Mouse (Mus musculus) liver, embryonic 11.5 days (tissue): ENCODE data around the gene Lmbr1. TPM values are rescaled to one million over a fixed set of nuclear protein-coding genes. Genes with fewer than 3 reads are reported as not detected.

Experiments used
- ATAC-seq: fragments of 200-750 bp; cut with Nextera tagmentation; replicated peaks from 2 replicates; pipeline ENCODE4 v1.8.0; 2017; ENCODE audit warnings: moderate number of reproducible peaks, mild to moderate bottlenecking, moderate TSS enrichment, moderate library complexity; ENCODE audit not compliant: low FRiP score
- DNase-seq: peaks from one replicate; pipeline ENCODE4 v3.0.0-alpha.2; 2017; ENCODE audit warnings: low spot score
- H3K27ac ChIP-seq: fragments of 300-500 bp; sonication (generic); 2 replicates; pipeline ENCODE4 v1.5.1; 2014; ENCODE audit warnings: mild to moderate bottlenecking, low read depth, low read length, control low read depth
- H3K27me3 ChIP-seq: fragments of 300-500 bp; sonication (generic); replicated peaks from 2 replicates; pipeline ENCODE4 v1.6.1; 2014; ENCODE audit warnings: low read length, mixed read lengths; ENCODE audit not compliant: control insufficient read depth, insufficient read depth
- H3K36me3 ChIP-seq: fragments of 300-500 bp; sonication (generic); 2 replicates; pipeline ENCODE4 v1.6.1; 2014; ENCODE audit warnings: mild to moderate bottlenecking, low read length, moderate library complexity, mixed read lengths; ENCODE audit not compliant: control insufficient read depth, insufficient read depth
- H3K4me1 ChIP-seq: fragments of 300-500 bp; sonication (generic); replicated peaks from 2 replicates; pipeline ENCODE4 v1.6.1; 2014; ENCODE audit warnings: low read length, mixed read lengths; ENCODE audit not compliant: control insufficient read depth, insufficient read depth
- H3K4me2 ChIP-seq: fragments of 300-500 bp; sonication (generic); 2 replicates; pipeline ENCODE4 v1.6.1; 2014; ENCODE audit warnings: mild to moderate bottlenecking, control low read depth, moderate library complexity
- H3K4me3 ChIP-seq: fragments of 300-500 bp; sonication (generic); 2 replicates; pipeline ENCODE4 v1.5.1; 2014; ENCODE audit warnings: low read depth, low read length, control low read depth
- H3K9ac ChIP-seq: fragments of 300-500 bp; sonication (generic); 2 replicates; pipeline ENCODE4 v1.6.1; 2014; ENCODE audit warnings: low read depth, low read length, control low read depth
- H3K9me3 ChIP-seq: fragments of 300-500 bp; sonication (generic); 2 replicates; pipeline ENCODE4 v1.6.1; 2016; ENCODE audit warnings: low read length, inconsistent platforms, mixed read lengths; ENCODE audit not compliant: control insufficient read depth
- WGBS: fragments of 180-500 bp; shearing (Covaris S2); extraction: QIAGEN DNeasy Blood & Tissue Kit; methylation state at CpG from one replicate; pipeline ENCODE4 v1.1.7; 2014; 5-methylcytosine and 5-hydroxymethylcytosine counted together
- polyA plus RNA-seq: library from polyadenylated mRNA; unstranded; fragments of >200 nt; fragmentation: Nextera tagmentation; extraction: Ambion mirVana; gene quantifications from 2 replicates; pipeline ENCODE4 v1.2.1, GENCODE M21; 2014

The Lmbr1 gene
- polyA plus RNA-seq, 1 experiment from 2014 or later = 6.5 TPM

DNA sequence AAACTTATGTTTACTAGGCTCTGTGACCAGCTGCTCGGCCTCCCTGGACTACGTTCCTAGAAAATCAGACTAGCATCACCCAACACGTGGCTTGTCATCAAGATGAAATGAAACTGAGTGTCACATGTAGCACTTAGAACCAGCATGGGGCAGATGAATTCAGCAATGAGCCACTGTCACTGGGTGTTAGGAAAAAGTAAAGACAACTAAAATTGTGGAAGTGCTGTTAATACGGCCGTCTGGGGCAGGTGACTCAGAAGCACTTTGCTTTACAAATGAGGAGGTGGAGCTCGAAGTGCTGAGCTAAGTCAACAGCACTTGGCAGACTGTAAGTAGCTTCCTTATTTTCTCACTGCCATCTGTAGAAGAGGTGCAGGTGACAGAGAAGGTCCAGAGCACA lies 88.5 kb downstream of the Lmbr1 start:
- no peaks in the 10 kb centered on the region for H3K27me3 ChIP-seq
- H3K36me3 ChIP-seq = no peaks in the 10 kb centered on the region
- ATAC-seq (no peak), DNase-seq (no peak)
- no peaks in the 10 kb centered on the region for H3K9me3 ChIP-seq
- H3K4me1 ChIP-seq = no peaks in the 10 kb centered on the region
- H3K4me3 ChIP-seq = no peak overlapping the region
- H3K27ac ChIP-seq = no peak overlapping the region
- H3K9ac ChIP-seq = no peak overlapping the region
- 74% methylated on average over 6 of the region's 6 CpGs for WGBS
- no peak overlapping the region for H3K4me2 ChIP-seq

DNA sequence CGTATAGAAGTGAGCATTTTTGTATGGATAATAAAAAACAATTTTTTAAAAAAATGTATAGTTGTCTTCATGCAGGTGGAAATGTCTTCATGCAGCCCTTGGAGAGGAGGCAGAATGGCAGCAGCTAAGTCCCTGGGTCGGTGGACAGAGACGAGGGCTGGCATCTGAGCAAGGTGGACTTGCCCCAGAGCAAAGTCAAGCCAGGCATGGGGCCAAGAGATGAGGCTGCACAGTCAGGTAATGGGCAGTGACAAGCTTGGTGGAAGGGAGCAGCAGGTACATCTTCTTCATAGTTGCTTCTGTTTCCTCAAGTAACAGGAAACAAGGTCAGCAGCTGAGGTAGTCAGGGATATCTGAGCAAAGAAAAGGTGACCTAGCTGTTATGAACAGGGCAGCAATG lies 97.1 kb downstream of the Lmbr1 start:
- H3K4me3 ChIP-seq = no peak overlapping the region
- ATAC-seq = no peak
- H3K4me1 ChIP-seq = no peaks in the 10 kb centered on the region
- H3K9ac ChIP-seq = no peak overlapping the region
- WGBS = 84% methylated on average over 3 of the region's 3 CpGs
- no peaks in the 10 kb centered on the region for H3K27me3 ChIP-seq
- no peaks in the 10 kb centered on the region for H3K36me3 ChIP-seq
- no peak overlapping the region for H3K4me2 ChIP-seq
- DNase-seq = no peak
- H3K27ac ChIP-seq = no peak overlapping the region
- no peaks in the 10 kb centered on the region for H3K9me3 ChIP-seq

DNA sequence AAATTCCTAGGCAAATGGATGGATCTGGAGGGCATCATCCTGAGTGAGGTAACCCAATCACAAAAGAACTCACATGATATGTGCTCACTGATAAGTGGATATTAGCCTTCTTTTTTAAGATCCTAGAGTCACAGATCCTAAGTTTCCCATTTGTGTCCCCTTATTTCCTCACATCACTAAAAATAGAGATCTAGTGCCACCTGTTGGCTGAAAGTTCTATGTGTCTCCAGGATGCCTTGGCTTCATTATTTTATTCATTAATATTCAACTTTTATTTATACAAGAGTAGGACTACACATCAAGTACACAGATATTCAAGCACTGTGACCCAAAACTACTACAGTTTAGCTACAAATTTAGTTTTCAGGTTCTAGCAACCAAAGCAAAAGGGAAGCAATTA lies 103.4 kb downstream of the Lmbr1 start:
- Histone ChIP-seq H3K4me2 (no peak overlapping the region), H3K27ac (no peak overlapping the region), H3K9ac (no peak overlapping the region), H3K9me3 (0 out of 2 replicates have a peak, but pooled peaks cover 2% of the 10 kb centered on the region), H3K27me3 (no peaks in the 10 kb centered on the region), H3K4me3 (no peak overlapping the region), H3K4me1 (no peaks in the 10 kb centered on the region), H3K36me3 (no peaks in the 10 kb centered on the region)
- no peak for DNase-seq
- ATAC-seq = no peak

DNA sequence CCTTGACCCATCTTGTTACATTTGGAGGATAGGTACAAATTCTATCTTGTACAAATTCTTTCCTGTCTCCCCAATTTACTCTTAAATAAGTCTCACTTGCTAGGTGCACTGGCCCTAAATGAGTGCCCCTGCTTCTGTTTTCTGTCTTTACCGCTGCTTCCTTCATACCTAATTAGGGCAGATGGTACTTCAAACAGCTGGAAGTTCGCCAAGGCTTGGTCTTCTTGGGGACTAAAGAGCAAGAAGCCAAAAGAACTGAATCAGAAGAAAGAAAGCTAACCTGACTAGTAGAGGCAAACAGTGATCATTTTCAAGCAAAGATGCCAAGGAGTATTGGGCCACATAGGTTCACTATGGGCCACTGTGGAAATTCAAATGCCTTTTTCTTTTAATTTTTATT lies 104.8 kb downstream of the Lmbr1 start:
- Histone ChIP-seq H3K27me3 (no peaks in the 10 kb centered on the region), H3K27ac (no peak overlapping the region), H3K9ac (no peak overlapping the region), H3K9me3 (0 out of 2 replicates have a peak, but pooled peaks cover 2% of the 10 kb centered on the region), H3K4me2 (no peak overlapping the region), H3K36me3 (no peaks in the 10 kb centered on the region), H3K4me3 (no peak overlapping the region), H3K4me1 (no peaks in the 10 kb centered on the region)
- DNase-seq = no peak
- WGBS = 80% methylated on average over 2 of the region's 2 CpGs
- no peak for ATAC-seq

GRCm38 (mm10) chr5:29270879-29271278 lies 107.3 kb downstream of the Lmbr1 start:
- no peak overlapping the region for H3K9ac ChIP-seq
- ATAC-seq (no peak), DNase-seq (no peak)
- H3K9me3 ChIP-seq = 0 out of 2 replicates have a peak, but pooled peaks cover 2% of the 10 kb centered on the region
- H3K4me1 ChIP-seq = no peaks in the 10 kb centered on the region
- no peaks in the 10 kb centered on the region for H3K27me3 ChIP-seq
- H3K27ac ChIP-seq = no peak overlapping the region
- WGBS = 68% methylated on average over 4 of the region's 4 CpGs
- no peak overlapping the region for H3K4me2 ChIP-seq
- no peaks in the 10 kb centered on the region for H3K36me3 ChIP-seq
- no peak overlapping the region for H3K4me3 ChIP-seq

GRCm38 (mm10) chr5:29253876-29254275 lies 124.3 kb downstream of the Lmbr1 start:
- DNase-seq (no peak), ATAC-seq (no peak)
- no peaks in the 10 kb centered on the region for H3K36me3 ChIP-seq

DNA sequence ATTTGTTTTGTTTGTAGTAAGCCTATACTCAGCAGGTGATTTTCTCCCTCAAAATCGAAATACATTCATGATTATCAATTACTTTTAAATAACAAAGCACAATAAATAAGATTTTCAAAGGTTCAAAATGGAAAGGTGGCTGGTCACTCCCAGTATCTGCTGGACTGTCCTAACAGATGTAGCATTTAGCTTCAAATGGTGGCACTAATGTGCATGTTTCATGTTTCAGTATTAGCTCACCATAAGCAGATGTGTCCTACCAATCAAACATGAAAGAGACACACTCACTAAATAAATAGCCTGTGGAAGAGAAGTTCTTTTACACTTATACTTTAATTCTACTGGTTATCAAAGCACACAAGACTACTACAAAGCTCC lies 126.7 kb downstream of the Lmbr1 start:
- H3K9ac ChIP-seq = no peak overlapping the region
- H3K27me3 ChIP-seq = no peaks in the 10 kb centered on the region
- no peaks in the 10 kb centered on the region for H3K4me1 ChIP-seq
- H3K27ac ChIP-seq = no peak overlapping the region
- no peaks in the 10 kb centered on the region for H3K9me3 ChIP-seq
- no peaks in the 10 kb centered on the region for H3K36me3 ChIP-seq
- DNase-seq (no peak), ATAC-seq (no peak)
- 67% methylated on average over 1 of the region's 1 CpGs for WGBS
- no peak overlapping the region for H3K4me2 ChIP-seq
- no peak overlapping the region for H3K4me3 ChIP-seq

More at GRCm38 (mm10) chr5:29253876-29254275, 124.3 kb downstream of the Lmbr1 start:
- Histone ChIP-seq H3K27me3 (no peaks in the 10 kb centered on the region), H3K4me1 (no peaks in the 10 kb centered on the region), H3K9ac (no peak overlapping the region), H3K9me3 (no peaks in the 10 kb centered on the region), H3K4me3 (no peak overlapping the region), H3K4me2 (no peak overlapping the region), H3K27ac (no peak overlapping the region)
- 81% methylated on average over 2 of the region's 2 CpGs for WGBS

GRCm38 (mm10) chr5:29250795-29251495 lies 127.2 kb downstream of the Lmbr1 start:
- Histone ChIP-seq H3K27me3 (no peaks in the 10 kb centered on the region), H3K4me3 (no peak overlapping the region), H3K4me1 (no peaks in the 10 kb centered on the region), H3K4me2 (no peak overlapping the region), H3K9me3 (no peaks in the 10 kb centered on the region), H3K27ac (no peak overlapping the region), H3K9ac (no peak overlapping the region), H3K36me3 (no peaks in the 10 kb centered on the region)
- 79% methylated on average over 8 of the region's 8 CpGs for WGBS
- DNase-seq = no peak
- ATAC-seq = no peak

- Histone ChIP-seq H3K4me1 (no peaks in the 10 kb centered on the region), H3K36me3 (no peaks in the 10 kb centered on the region), H3K27ac (no peak overlapping the region), H3K9ac (no peak overlapping the region), H3K27me3 (no peaks in the 10 kb centered on the region), H3K4me3 (no peak overlapping the region), H3K4me2 (no peak overlapping the region), H3K9me3 (no peaks in the 10 kb centered on the region)
- ATAC-seq = no peak
- no peak for DNase-seq
- 60% methylated on average over 1 of the region's 1 CpGs for WGBS
These were observed 133.4 kb downstream of the Lmbr1 start for GRCm38 (mm10) chr5:29244769-29245168.
